Comparison of ENCODE assay signal across 9 mouse cellular contexts in the genomic region with DNA sequence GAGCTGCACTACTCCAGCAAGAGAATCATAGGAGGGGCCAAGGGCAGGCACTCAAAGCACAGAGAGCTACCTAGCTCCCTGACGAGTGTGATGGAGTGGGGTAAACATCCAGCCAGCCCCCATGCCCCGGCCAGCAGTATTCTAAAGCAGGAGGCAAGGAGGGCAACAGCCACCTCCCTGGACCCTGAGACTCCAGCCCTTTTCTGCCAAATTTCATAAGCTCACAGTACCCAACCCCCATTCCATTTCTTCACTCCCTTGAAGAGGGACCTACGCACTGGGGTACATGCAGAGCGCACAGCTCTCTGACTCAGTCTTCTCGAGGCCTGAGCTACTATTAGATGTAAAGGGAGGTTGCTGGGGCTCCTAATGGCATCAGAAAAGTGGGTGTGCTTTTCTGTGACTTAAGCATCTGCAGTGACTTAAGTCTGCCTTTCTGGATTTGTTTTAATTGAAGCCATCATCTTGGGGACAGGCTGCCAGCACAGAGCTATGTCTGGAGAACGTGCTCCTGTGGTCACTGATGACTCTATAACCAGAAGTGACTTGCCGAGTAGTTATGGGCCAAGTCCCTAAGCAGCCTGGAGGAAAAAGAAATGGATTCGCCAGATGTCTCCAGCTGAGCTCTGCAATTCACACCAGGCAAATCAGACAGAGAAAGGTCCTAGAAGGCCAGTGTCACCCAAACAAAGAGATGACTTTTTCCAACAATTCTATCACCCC. TPM values are rescaled to one million over a fixed set of nuclear protein-coding genes. Genes with fewer than 3 reads are reported as not detected.
DNase-seq lines count a peak whose midpoint lies in the region; ATAC-seq lines count a peak whose summit lies in the region.
"Had no signal": no experiment of that assay in that cellular context is flagged by ENCODE, and none has a peak within 500 bp of the region (broad histone marks: within the 10 kb centered on the region; RNA-seq: fewer than 3 reads in every experiment).

No protein-coding gene starts in this region.

- 62% methylated on average over 8 of the region's 8 CpGs for WGBS in kidney, embryonic 14.5 days
- WGBS in embryonic facial prominence, embryonic 13.5 days, result 36% methylated on average over 8 of the region's 8 CpGs
- 69% methylated on average over 8 of the region's 8 CpGs for WGBS in midbrain, embryonic 15.5 days

- no peaks in the 10 kb centered on the region for H3K27me3 ChIP-seq in kidney, embryonic 14.5 days (ENCODE audit: control insufficient read depth, insufficient read depth, low read length)
- no peaks in the 10 kb centered on the region for H3K27me3 ChIP-seq in embryonic facial prominence, embryonic 13.5 days
- no peaks in the 10 kb centered on the region for H3K27me3 ChIP-seq in midbrain, embryonic 15.5 days (replicated peaks)

- intact Hi-C loops in heart, postnatal 14 days (cut with DNase I), result no loop called here

- ATAC-seq in kidney, embryonic 14.5 days (ENCODE audit: low FRiP score, low TSS enrichment), result no peak
- 0 out of 2 replicates have a peak, but pooled peaks have one; percentile 40 for ATAC-seq in embryonic facial prominence, embryonic 13.5 days (ENCODE audit: insufficient number of reproducible peaks, insufficient read depth, low FRiP score, low TSS enrichment, low read depth)
- no peak for ATAC-seq in midbrain, embryonic 15.5 days (replicated peaks)

- peaks cover 54% of the 10 kb centered on the region for H3K4me1 ChIP-seq in kidney, embryonic 14.5 days (ENCODE audit: control insufficient read depth, insufficient read depth, low read length)
- peaks cover 67% of the 10 kb centered on the region for H3K4me1 ChIP-seq in embryonic facial prominence, embryonic 13.5 days
- peaks cover 11% of the 10 kb centered on the region for H3K4me1 ChIP-seq in midbrain, embryonic 15.5 days

- no peak overlapping the region for H3K9ac ChIP-seq in kidney, embryonic 14.5 days (ENCODE audit: low read depth, low read length)
- peak overlapping the region; percentile 52; the same call in 1 of the 2 replicates for H3K9ac ChIP-seq in embryonic facial prominence, embryonic 13.5 days
- H3K9ac ChIP-seq in midbrain, embryonic 15.5 days, result no peak overlapping the region

- no peak for DNase-seq in kidney, adult 9 months
- DNase-seq in heart, postnatal 14 days, result peak; percentile 51 to 55
- DNase-seq in cerebellum, postnatal 4 days (ENCODE audit: low spot score in 2 of 2), result no peak
- no peak for DNase-seq in urinary bladder, postnatal 25 days (ENCODE audit: low spot score)
- DNase-seq in spleen, postnatal 36 days (ENCODE audit: low spot score in 2 of 2), result no peak
- DNase-seq: spleen, adult 18-20 months had no signal

- no peaks in the 10 kb centered on the region for H3K36me3 ChIP-seq in kidney, embryonic 14.5 days (ENCODE audit: control insufficient read depth, insufficient read depth, low read length)
- no peaks in the 10 kb centered on the region for H3K36me3 ChIP-seq in embryonic facial prominence, embryonic 13.5 days
- H3K36me3 ChIP-seq in midbrain, embryonic 15.5 days (replicated peaks), result no peaks in the 10 kb centered on the region

- no peak overlapping the region for H3K4me3 ChIP-seq in kidney, embryonic 14.5 days (ENCODE audit: low read length)
- H3K4me3 ChIP-seq in embryonic facial prominence, embryonic 13.5 days, result no peak overlapping the region
- no peak overlapping the region for H3K4me3 ChIP-seq in midbrain, embryonic 15.5 days

- H3K27ac ChIP-seq in kidney, embryonic 14.5 days (ENCODE audit: low read depth, low read length), result 0 out of 2 replicates have a peak overlapping the region, but pooled peaks have one; percentile 48
- H3K27ac ChIP-seq in embryonic facial prominence, embryonic 13.5 days, result peak overlapping the region; percentile 88
- H3K27ac ChIP-seq in midbrain, embryonic 15.5 days, result peak overlapping the region; percentile 39; the same call in 1 of the 2 replicates

- H3K4me2 ChIP-seq in kidney, embryonic 14.5 days (replicated peaks; ENCODE audit: low read depth, low read length), result no peak overlapping the region
- peak overlapping the region; percentile 27; the same call in 1 of the 2 replicates for H3K4me2 ChIP-seq in embryonic facial prominence, embryonic 13.5 days
- H3K4me2 ChIP-seq in midbrain, embryonic 15.5 days, result no peak overlapping the region

- H3K9me3 ChIP-seq in kidney, embryonic 14.5 days (ENCODE audit: control insufficient read depth, low read length), result no peaks in the 10 kb centered on the region
- H3K9me3 ChIP-seq in embryonic facial prominence, embryonic 13.5 days, result no peaks in the 10 kb centered on the region
- no peaks in the 10 kb centered on the region for H3K9me3 ChIP-seq in midbrain, embryonic 15.5 days

RNA-seq across cellular contexts. Expression of gene Fmnl3, which starts 26.0 kb away (rescaled TPM):
- 15.0 and 27.9 TPM in 2 replicates for polyA plus RNA-seq in kidney, embryonic 14.5 days (2014; fragmentation: Nextera tagmentation; extraction: Ambion mirVana)
- 29.0 and 29.5 TPM in 2 replicates for polyA plus RNA-seq in embryonic facial prominence, embryonic 13.5 days (2015; fragmentation: Nextera tagmentation; extraction: Ambion mirVana)
- total RNA-seq in heart, postnatal 14 days (2021), result 10 to 100 TPM; 29.4 to 29.7 TPM
- 9.1 and 10.0 TPM in 2 replicates for polyA plus RNA-seq in midbrain, embryonic 15.5 days (2015; fragmentation: Nextera tagmentation; extraction: Ambion mirVana)

RNA-seq across cellular contexts. Expression of gene Tmbim6, which starts 48.4 kb away (rescaled TPM):
- polyA plus RNA-seq in kidney, embryonic 14.5 days (2014; fragmentation: Nextera tagmentation; extraction: Ambion mirVana), result 321 and 409 TPM in 2 replicates
- polyA plus RNA-seq in embryonic facial prominence, embryonic 13.5 days (2015; fragmentation: Nextera tagmentation; extraction: Ambion mirVana), result 266 and 285 TPM in 2 replicates
- 100 to 1,000 TPM; 216 to 219 TPM for total RNA-seq in heart, postnatal 14 days (2021)
- 276 and 282 TPM in 2 replicates for polyA plus RNA-seq in midbrain, embryonic 15.5 days (2015; fragmentation: Nextera tagmentation; extraction: Ambion mirVana)

RNA-seq across cellular contexts. Expression of gene Fam186b, which starts 48.6 kb away (rescaled TPM):
- polyA plus RNA-seq in kidney, embryonic 14.5 days (2014; fragmentation: Nextera tagmentation; extraction: Ambion mirVana), result 0.07 and 0.22 TPM in 2 replicates
- 0.12 and 0.42 TPM in 2 replicates for polyA plus RNA-seq in embryonic facial prominence, embryonic 13.5 days (2015; fragmentation: Nextera tagmentation; extraction: Ambion mirVana)
- not detected for total RNA-seq in heart, postnatal 14 days (2021)
- 0.62 and 0.75 TPM in 2 replicates for polyA plus RNA-seq in midbrain, embryonic 15.5 days (2015; fragmentation: Nextera tagmentation; extraction: Ambion mirVana)

RNA-seq across cellular contexts. Expression of gene Prpf40b, which starts 49.4 kb away (rescaled TPM):
- 39.5 and 63.9 TPM in 2 replicates for polyA plus RNA-seq in kidney, embryonic 14.5 days (2014; fragmentation: Nextera tagmentation; extraction: Ambion mirVana)
- 82.4 and 83.6 TPM in 2 replicates for polyA plus RNA-seq in embryonic facial prominence, embryonic 13.5 days (2015; fragmentation: Nextera tagmentation; extraction: Ambion mirVana)
- 10 to 100 TPM; 25.5 to 26.3 TPM for total RNA-seq in heart, postnatal 14 days (2021)
- 129 and 132 TPM in 2 replicates for polyA plus RNA-seq in midbrain, embryonic 15.5 days (2015; fragmentation: Nextera tagmentation; extraction: Ambion mirVana)

Comparison
In these comparisons a context has a peak if more than half of its experiments do, and no peak if none do; other contexts are left out.
1. DNase-seq: peak in heart, postnatal 14 days (2 of 2); none in kidney, adult 9 months (single experiment), cerebellum, postnatal 4 days (0 of 2), urinary bladder, postnatal 25 days (single experiment) and spleen, postnatal 36 days (0 of 2).
2. Peak in every context shown above with its lines, with median percentiles within 50 percentile points of each other: H3K27ac ChIP-seq.